Mouse (Mus musculus) kidney, adult 8-10 months (tissue): ENCODE results near the gene Vmn1r185.
"Not testable (repeated sequence)": the region's sequence is repeated elsewhere in the genome, so short reads cannot be mapped to it uniquely, and the experiment has no call there.

Experiments
- DNase-seq, 2 experiments: peaks; one replicate each; pipeline ENCODE4 v3.0.0; 2022

Vmn1r185 gene

GRCm38 (mm10) chr7:26618364-26618763 is at the start of gene Vmn1r185:
Gene Vmn1r185 (minus strand): TSS chr7:26618464.
- not testable (repeated sequence) for DNase-seq

- DNase-seq, result not testable (repeated sequence)
Observed at GRCm38 (mm10) chr7:26667466-26667865, 49.2 kb upstream of the Vmn1r185 start.

- DNase-seq, result no peak
Observed at GRCm38 (mm10) chr7:26666011-26666410, 47.7 kb upstream of the Vmn1r185 start.

DNA sequence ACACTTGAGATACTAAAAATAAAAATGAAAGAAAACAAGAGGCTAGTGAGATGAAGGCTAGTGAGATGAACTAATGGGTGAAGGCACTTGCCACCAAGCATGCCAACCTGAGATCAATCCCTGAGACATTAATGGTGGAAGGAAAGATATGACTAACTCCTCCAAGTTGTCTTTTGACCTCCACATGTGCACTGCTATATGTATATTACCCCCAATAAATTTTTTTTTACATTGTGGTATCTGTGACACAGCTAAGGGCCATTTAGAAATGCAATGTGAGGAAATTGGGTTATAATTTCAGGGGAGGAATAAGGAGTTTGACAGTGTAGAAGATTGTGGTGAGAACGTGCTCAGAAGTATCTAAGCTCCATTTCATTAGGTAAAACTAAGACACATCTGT is 28.5 kb downstream of the Vmn1r185 start:
- no peak for DNase-seq

- no peak for DNase-seq
Observed at GRCm38 (mm10) chr7:26589077-26589476, 29.2 kb downstream of the Vmn1r185 start.
